Mouse (Mus musculus): ENCODE measurements at regions not wholly inside any gene's neighbourhood (a gene's known extent, or its start where the extent isn't known, plus 50 kb on each side); places are given as distances from the start of the nearest gene placed in this dataset.

- DNase-seq: no peak
These were observed 110.9 kb downstream of the Ndufa4 start for GRCm38 (mm10) chr6:11796361-11796760.

- DNase-seq: peak; percentile 23
These were observed 113.9 kb downstream of the Ndufa4 start for GRCm38 (mm10) chr6:11793366-11793765.

- no peak for DNase-seq
These were observed 115.1 kb downstream of the Ndufa4 start for GRCm38 (mm10) chr6:11792186-11792585.

- DNase-seq: no peak
These were observed 116.2 kb downstream of the Ndufa4 start for GRCm38 (mm10) chr6:11791056-11791455.

GRCm38 (mm10) chr6:11773992-11774391 is 133.3 kb downstream of the Ndufa4 start:
- no peak for DNase-seq

- DNase-seq: no peak
These were observed 144.4 kb downstream of the Ndufa4 start for GRCm38 (mm10) chr6:11762912-11763311.

GRCm38 (mm10) chr6:11737667-11738066 is 169.6 kb downstream of the Ndufa4 start:
- no peak for DNase-seq

- DNase-seq: peak; percentile 13
These were observed 176.2 kb downstream of the Ndufa4 start for GRCm38 (mm10) chr6:11731126-11731525.

- DNase-seq: no peak
These were observed 176.6 kb downstream of the Ndufa4 start for GRCm38 (mm10) chr6:11730667-11731066.

- DNase-seq: no peak
These were observed 179.5 kb downstream of the Ndufa4 start for GRCm38 (mm10) chr6:11727806-11728205.

GRCm38 (mm10) chr6:11727370-11727769 is 179.9 kb downstream of the Ndufa4 start:
- DNase-seq: no peak

GRCm38 (mm10) chr6:11723519-11723918 is 183.8 kb downstream of the Ndufa4 start:
- no peak for DNase-seq

GRCm38 (mm10) chr6:11720274-11720673 is 187.0 kb downstream of the Ndufa4 start:
- DNase-seq: no peak

GRCm38 (mm10) chr6:11710581-11710980 is 196.7 kb downstream of the Ndufa4 start:
- no peak for DNase-seq

GRCm38 (mm10) chr6:11709465-11709864 is 197.8 kb downstream of the Ndufa4 start:
- no peak for DNase-seq
